Comparison of ENCODE assay signal across 24 mouse cellular contexts in genomic region chr14:47051743-47052610, GRCm38 (mm10).
DNase-seq lines count a peak whose midpoint lies in the region; ATAC-seq lines count a peak whose summit lies in the region.
"Had no signal": no experiment of that assay in that cellular context is flagged by ENCODE, and none has a peak within 500 bp of the region (broad histone marks: within the 10 kb centered on the region; RNA-seq: fewer than 3 reads in every experiment).

No protein-coding gene starts in this region.

- DNase-seq in limb, embryonic 10.5 days (ENCODE audit: low spot score), result no peak
- DNase-seq in Muller cell, postnatal 12 days (ENCODE audit: inconsistent ontology term), result peak; percentile 28
- DNase-seq: adrenal gland, postnatal 10 days; adrenal gland, postnatal 36 days; cerebellum, adult 18-20 months; cerebellum, adult 9-10 months; cerebellum, postnatal 14 days; forebrain, postnatal 0 days; gastrocnemius, adult 2 months; gastrocnemius, postnatal 14 days; heart, adult 18-20 months; heart, postnatal 14 days; heart, postnatal 4 days had no signal

- H3K4me2 ChIP-seq in limb, embryonic 12.5 days, result no peak overlapping the region
- no peak overlapping the region for H3K4me2 ChIP-seq in limb, embryonic 13.5 days (replicated peaks)
- no peak overlapping the region for H3K4me2 ChIP-seq in kidney, embryonic 16.5 days (replicated peaks; ENCODE audit: low read depth, low read length)
- H3K4me2 ChIP-seq: embryonic facial prominence, embryonic 12.5 days; heart, embryonic 13.5 days; hindbrain, embryonic 14.5 days had no signal

- no peak overlapping the region for H3K9ac ChIP-seq in limb, embryonic 12.5 days (replicated peaks)
- no peak overlapping the region for H3K9ac ChIP-seq in limb, embryonic 13.5 days
- no peak overlapping the region for H3K9ac ChIP-seq in kidney, embryonic 16.5 days (replicated peaks; ENCODE audit: low read length)
- H3K9ac ChIP-seq: embryonic facial prominence, embryonic 12.5 days; forebrain, postnatal 0 days; heart, embryonic 13.5 days; hindbrain, embryonic 14.5 days had no signal

- WGBS in limb, embryonic 12.5 days, result 82% methylated on average over 5 of the region's 5 CpGs
- 90% methylated on average over 5 of the region's 5 CpGs for WGBS in limb, embryonic 10.5 days
- WGBS in limb, embryonic 13.5 days, result 80% methylated on average over 5 of the region's 5 CpGs
- 89% methylated on average over 5 of the region's 5 CpGs for WGBS in kidney, embryonic 16.5 days

- H3K36me3 ChIP-seq in limb, embryonic 12.5 days, result no peaks in the 10 kb centered on the region
- no peaks in the 10 kb centered on the region for H3K36me3 ChIP-seq in limb, embryonic 10.5 days
- H3K36me3 ChIP-seq in limb, embryonic 13.5 days, result peaks cover 6% of the 10 kb centered on the region; the same call in 1 of the 2 replicates
- no peaks in the 10 kb centered on the region for H3K36me3 ChIP-seq in kidney, embryonic 16.5 days (ENCODE audit: insufficient read depth, low read length)
- H3K36me3 ChIP-seq: embryonic facial prominence, embryonic 12.5 days had no signal

- no peak for ATAC-seq in limb, embryonic 12.5 days (ENCODE audit: insufficient number of reproducible peaks, insufficient read depth, low FRiP score, low TSS enrichment, low read depth)
- peak; percentile 68 for ATAC-seq in limb, embryonic 13.5 days (ENCODE audit: low FRiP score, low read depth)
- ATAC-seq in kidney, embryonic 16.5 days (ENCODE audit: low FRiP score, low TSS enrichment), result no peak
- no peak for ATAC-seq in erythroblast, adult 5-6 weeks (replicated peaks; ENCODE audit: low FRiP score, poor library complexity, severe bottlenecking)
- ATAC-seq: forebrain, embryonic 14.5 days; forebrain, postnatal 0 days; hindbrain, postnatal 0 days; inflammation-experienced regulatory T-cells, adult 6 months; Patski had no signal

- H3K4me1 ChIP-seq in limb, embryonic 12.5 days (replicated peaks), result no peaks in the 10 kb centered on the region
- no peaks in the 10 kb centered on the region; the same call in 1 of the 2 replicates for H3K4me1 ChIP-seq in limb, embryonic 10.5 days
- H3K4me1 ChIP-seq in limb, embryonic 13.5 days, result peaks cover 15% of the 10 kb centered on the region
- no peaks in the 10 kb centered on the region for H3K4me1 ChIP-seq in kidney, embryonic 16.5 days (ENCODE audit: insufficient read depth, low read length)
- H3K4me1 ChIP-seq: embryonic facial prominence, embryonic 12.5 days had no signal

- no peaks in the 10 kb centered on the region for H3K27me3 ChIP-seq in limb, embryonic 12.5 days
- H3K27me3 ChIP-seq in limb, embryonic 10.5 days (ENCODE audit: low read depth, poor library complexity, severe bottlenecking), result no peaks in the 10 kb centered on the region
- no peaks in the 10 kb centered on the region for H3K27me3 ChIP-seq in limb, embryonic 13.5 days
- H3K27me3 ChIP-seq in kidney, embryonic 16.5 days (ENCODE audit: insufficient read depth, low read length), result no peaks in the 10 kb centered on the region
- H3K27me3 ChIP-seq: embryonic facial prominence, embryonic 12.5 days; heart, embryonic 13.5 days; Patski had no signal

- H3K9me3 ChIP-seq in limb, embryonic 12.5 days, result no peaks in the 10 kb centered on the region
- H3K9me3 ChIP-seq in limb, embryonic 10.5 days (replicated peaks), result no peaks in the 10 kb centered on the region
- no peaks in the 10 kb centered on the region for H3K9me3 ChIP-seq in limb, embryonic 13.5 days
- no peaks in the 10 kb centered on the region for H3K9me3 ChIP-seq in kidney, embryonic 16.5 days (ENCODE audit: low read length)
- H3K9me3 ChIP-seq: embryonic facial prominence, embryonic 12.5 days; heart, embryonic 13.5 days had no signal

- no peak overlapping the region for H3K4me3 ChIP-seq in limb, embryonic 12.5 days (replicated peaks)
- no peak overlapping the region for H3K4me3 ChIP-seq in limb, embryonic 10.5 days
- H3K4me3 ChIP-seq in limb, embryonic 13.5 days, result no peak overlapping the region
- H3K4me3 ChIP-seq in kidney, embryonic 16.5 days (ENCODE audit: low read length), result no peak overlapping the region
- H3K4me3 ChIP-seq: embryonic facial prominence, embryonic 12.5 days; gastrocnemius, adult 2 months; heart, embryonic 13.5 days had no signal

- H3K27ac ChIP-seq in limb, embryonic 12.5 days, result 0 out of 2 replicates have a peak overlapping the region, but pooled peaks have one; percentile 56
- H3K27ac ChIP-seq in limb, embryonic 10.5 days, result no peak overlapping the region
- H3K27ac ChIP-seq in limb, embryonic 13.5 days, result peak overlapping the region; percentile 55; the same call in 1 of the 2 replicates
- H3K27ac ChIP-seq in kidney, embryonic 16.5 days (ENCODE audit: low read length), result no peak overlapping the region
- H3K27ac ChIP-seq: embryonic facial prominence, embryonic 12.5 days; gastrocnemius, adult 2 months; heart, embryonic 13.5 days; hindbrain, embryonic 14.5 days; hindbrain, postnatal 0 days had no signal

Comparison
In these comparisons a context has a peak if more than half of its experiments do, and no peak if none do; other contexts are left out.
1. H3K27ac ChIP-seq: peak in limb, embryonic 12.5 days (single experiment) and limb, embryonic 13.5 days (single experiment); none in limb, embryonic 10.5 days (single experiment) and kidney, embryonic 16.5 days (single experiment).